Mouse (Mus musculus) megakaryocyte, adult 5-6 weeks (primary cell): ENCODE measurements around the gene Olfr810. TPM values are rescaled to one million over a fixed set of nuclear protein-coding genes. Genes with fewer than 3 reads are reported as not detected.

Source experiments
- ATAC-seq: 2 replicates; pipeline ENCODE4 v1.8.0; 2016; ENCODE audit warnings: mild to moderate bottlenecking, inconsistent platforms; ENCODE audit not compliant: poor library complexity, severe bottlenecking
- total RNA-seq, 2 experiments: library from RNA; stranded (forward) in 1 of 2; stranded (reverse) in 1 of 2; fragments of 153-499, 151-499 nt in 1 of 2; fragments of 221-1000, 200-1000 nt in 1 of 2; gene quantifications; 2 replicates each; pipeline versions ENCODE4 v1.2.3 to v1.2.4; 2015 to 2017

Gene Olfr810
- total RNA-seq (2015) = not detected in 2 replicates
- total RNA-seq (2017) = not detected in 2 replicates

GRCm38 (mm10) chr10:129794817-129795216 lies at the start of gene Olfr810:
Gene Olfr810, minus strand, starts transcription at chr10:129794917.
- ATAC-seq = no peak

GRCm38 (mm10) chr10:129804296-129804695 lies 9.6 kb upstream of the Olfr810 start, which contains the start of gene Olfr811:
Gene Olfr811, minus strand, starts transcription at chr10:129804396.
- ATAC-seq = no peak

GRCm38 (mm10) chr10:129778123-129778522 lies 16.6 kb downstream of the Olfr810 start:
- ATAC-seq = no peak

GRCm38 (mm10) chr10:129774338-129774737 lies 20.4 kb downstream of the Olfr810 start, which contains the start of gene Olfr809:
Gene Olfr809, plus strand, starts transcription at chr10:129774638.
- no peak for ATAC-seq

- ATAC-seq = no peak
Observed at GRCm38 (mm10) chr10:129765182-129765581, 29.5 kb downstream of the Olfr810 start, which contains the start of gene Olfr808. Gene Olfr808, plus strand, starts transcription at chr10:129765482.

GRCm38 (mm10) chr10:129757693-129758092 lies 37.0 kb downstream of the Olfr810 start, which contains the start of gene Olfr807:
Gene Olfr807, minus strand, starts transcription at chr10:129757793.
- no peak for ATAC-seq

GRCm38 (mm10) chr10:129741821-129742220 lies 52.9 kb downstream of the Olfr810 start, which contains the start of gene Olfr806:
Gene Olfr806, minus strand, starts transcription at chr10:129741921.
- ATAC-seq = no peak

Other genes with a start within 250 kb of the Olfr810 start
- not detected in 2 replicates for gene Olfr794, start 227.3 kb downstream of the Olfr810 start, total RNA-seq (2015)
- gene Olfr794, start 227.3 kb downstream of the Olfr810 start, total RNA-seq (2017) = not detected in 2 replicates
- gene Olfr796, start 182.3 kb downstream of the Olfr810 start, total RNA-seq (2015) = not detected in 2 replicates
- gene Olfr796, start 182.3 kb downstream of the Olfr810 start, total RNA-seq (2017) = not detected in 2 replicates
- not detected in 2 replicates for gene Olfr798, start 167.0 kb downstream of the Olfr810 start, total RNA-seq (2015)
- not detected in 2 replicates for gene Olfr798, start 167.0 kb downstream of the Olfr810 start, total RNA-seq (2017)
- not detected in 2 replicates for gene Olfr799, start 157.4 kb downstream of the Olfr810 start, total RNA-seq (2015)
- gene Olfr799, start 157.4 kb downstream of the Olfr810 start, total RNA-seq (2017) = not detected in 2 replicates
- gene Olfr800, start 137.2 kb downstream of the Olfr810 start, total RNA-seq (2015) = not detected in 2 replicates
- not detected in 2 replicates for gene Olfr800, start 137.2 kb downstream of the Olfr810 start, total RNA-seq (2017)
- gene Olfr801, start 121.1 kb downstream of the Olfr810 start, total RNA-seq (2015) = not detected in 2 replicates
- gene Olfr801, start 121.1 kb downstream of the Olfr810 start, total RNA-seq (2017) = not detected in 2 replicates
- not detected in 2 replicates for gene Olfr802, start 106.7 kb downstream of the Olfr810 start, total RNA-seq (2015)
- not detected in 2 replicates for gene Olfr802, start 106.7 kb downstream of the Olfr810 start, total RNA-seq (2017)
- not detected in 2 replicates for gene Olfr803, start 100.6 kb downstream of the Olfr810 start, total RNA-seq (2015)
- not detected in 2 replicates for gene Olfr803, start 100.6 kb downstream of the Olfr810 start, total RNA-seq (2017)
- gene Olfr804, start 91.7 kb downstream of the Olfr810 start, total RNA-seq (2015) = not detected in 2 replicates
- not detected in 2 replicates for gene Olfr804, start 91.7 kb downstream of the Olfr810 start, total RNA-seq (2017)
- gene Olfr805, start 65.5 kb downstream of the Olfr810 start, total RNA-seq (2015) = not detected in 2 replicates
- gene Olfr805, start 65.5 kb downstream of the Olfr810 start, total RNA-seq (2017) = not detected in 2 replicates
- not detected in 2 replicates for gene Olfr806, start 53.0 kb downstream of the Olfr810 start, total RNA-seq (2015)
- gene Olfr806, start 53.0 kb downstream of the Olfr810 start, total RNA-seq (2017) = not detected in 2 replicates
- not detected in 2 replicates for gene Olfr807, start 37.1 kb downstream of the Olfr810 start, total RNA-seq (2015)
- gene Olfr807, start 37.1 kb downstream of the Olfr810 start, total RNA-seq (2017) = not detected in 2 replicates
- not detected in 2 replicates for gene Olfr808, start 29.4 kb downstream of the Olfr810 start, total RNA-seq (2015)
- gene Olfr808, start 29.4 kb downstream of the Olfr810 start, total RNA-seq (2017) = not detected in 2 replicates
- gene Olfr809, start 20.3 kb downstream of the Olfr810 start, total RNA-seq (2015) = not detected in 2 replicates
- gene Olfr809, start 20.3 kb downstream of the Olfr810 start, total RNA-seq (2017) = not detected in 2 replicates
- gene Olfr811, start 9.5 kb upstream of the Olfr810 start, total RNA-seq (2015) = not detected in 2 replicates
- not detected in 2 replicates for gene Olfr811, start 9.5 kb upstream of the Olfr810 start, total RNA-seq (2017)
- gene Olfr812, start 51.2 kb upstream of the Olfr810 start, total RNA-seq (2015) = not detected in 2 replicates
- gene Olfr812, start 51.2 kb upstream of the Olfr810 start, total RNA-seq (2017) = not detected in 2 replicates
- gene Olfr813, start 60.5 kb upstream of the Olfr810 start, total RNA-seq (2015) = not detected in 2 replicates
- gene Olfr813, start 60.5 kb upstream of the Olfr810 start, total RNA-seq (2017) = not detected in 2 replicates
- not detected in 2 replicates for gene Olfr814, start 84.9 kb upstream of the Olfr810 start, total RNA-seq (2015)
- gene Olfr814, start 84.9 kb upstream of the Olfr810 start, total RNA-seq (2017) = not detected in 2 replicates
- gene Olfr815, start 111.0 kb upstream of the Olfr810 start, total RNA-seq (2015) = not detected in 2 replicates
- gene Olfr815, start 111.0 kb upstream of the Olfr810 start, total RNA-seq (2017) = not detected in 2 replicates
- gene Olfr816, start 120.7 kb upstream of the Olfr810 start, total RNA-seq (2015) = not detected in 2 replicates
- not detected in 2 replicates for gene Olfr816, start 120.7 kb upstream of the Olfr810 start, total RNA-seq (2017)
- not detected in 2 replicates for gene Olfr818, start 154.2 kb upstream of the Olfr810 start, total RNA-seq (2015)
- gene Olfr818, start 154.2 kb upstream of the Olfr810 start, total RNA-seq (2017) = not detected in 2 replicates
- gene Olfr819, start 172.3 kb upstream of the Olfr810 start, total RNA-seq (2015) = not detected in 2 replicates
- gene Olfr819, start 172.3 kb upstream of the Olfr810 start, total RNA-seq (2017) = not detected in 2 replicates
- gene Olfr247, start 181.2 kb upstream of the Olfr810 start, total RNA-seq (2015) = not detected in 2 replicates
- gene Olfr247, start 181.2 kb upstream of the Olfr810 start, total RNA-seq (2017) = not detected in 2 replicates
- not detected in 2 replicates for gene Gm10310, start 190.1 kb upstream of the Olfr810 start, total RNA-seq (2015)
- not detected in 2 replicates for gene Gm10310, start 190.1 kb upstream of the Olfr810 start, total RNA-seq (2017)
- gene Olfr820, start 217.7 kb upstream of the Olfr810 start, total RNA-seq (2015) = not detected in 2 replicates
- gene Olfr820, start 217.7 kb upstream of the Olfr810 start, total RNA-seq (2017) = not detected in 2 replicates
- not detected in 2 replicates for gene Olfr821, start 235.4 kb upstream of the Olfr810 start, total RNA-seq (2015)
- not detected in 2 replicates for gene Olfr821, start 235.4 kb upstream of the Olfr810 start, total RNA-seq (2017)